Mouse (Mus musculus) testis, adult 2 months (tissue): ENCODE results near the gene Mymk. TPM values are rescaled to one million over a fixed set of nuclear protein-coding genes. Genes with fewer than 3 reads are reported as not detected.

Experiments
- H3K27ac ChIP-seq: fragments of 200-500 bp; 2 replicates; pipeline ENCODE4 v1.5.1; 2012; ENCODE audit warnings: low read depth, low read length; ENCODE audit not compliant: control insufficient read depth, insufficient read depth
- H3K27me3 ChIP-seq: fragments of 200-500 bp; 2 replicates; pipeline ENCODE4 v1.6.1; 2012; ENCODE audit warnings: mild to moderate bottlenecking, low read length, moderate library complexity; ENCODE audit not compliant: control insufficient read depth, insufficient read depth
- H3K36me3 ChIP-seq: fragments of 200-500 bp; 2 replicates; pipeline ENCODE4 v1.6.1; 2012; ENCODE audit warnings: mild to moderate bottlenecking, low read length; ENCODE audit not compliant: control insufficient read depth, insufficient read depth
- H3K4me1 ChIP-seq: fragments of 200-500 bp; 2 replicates; pipeline ENCODE4 v1.6.1; 2012; ENCODE audit warnings: low read length; ENCODE audit not compliant: control insufficient read depth, insufficient read depth
- H3K4me3 ChIP-seq: fragments of 200-500 bp; 2 replicates; pipeline ENCODE4 v1.5.1; 2012; ENCODE audit warnings: low read depth, mild to moderate bottlenecking, low read length, moderate library complexity, mixed read lengths; ENCODE audit not compliant: control insufficient read depth
- CTCF ChIP-seq: fragments of 200-500 bp; IDR thresholded peaks from 2 replicates; pipeline ENCODE4 v1.5.1; 2012; ENCODE audit warnings: low read depth, mild to moderate bottlenecking, inconsistent platforms, low read length, moderate library complexity; ENCODE audit not compliant: control insufficient read depth, insufficient read depth, insufficient replicate concordance
- POLR2A ChIP-seq: fragments of 200-500 bp; IDR thresholded peaks from 2 replicates; pipeline ENCODE4 v1.6.1; 2012; ENCODE audit warnings: low read depth, mild to moderate bottlenecking, inconsistent platforms, low read length, moderate library complexity; ENCODE audit not compliant: control insufficient read depth
- polyA plus RNA-seq: library from polyadenylated mRNA; depleted of rRNA; stranded (reverse); fragments of >200 nt; gene quantifications from 2 replicates; pipeline ENCODE4 v1.2.3, GENCODE M21; 2012

The Mymk gene
- polyA plus RNA-seq, 1 experiment: not detected

DNA sequence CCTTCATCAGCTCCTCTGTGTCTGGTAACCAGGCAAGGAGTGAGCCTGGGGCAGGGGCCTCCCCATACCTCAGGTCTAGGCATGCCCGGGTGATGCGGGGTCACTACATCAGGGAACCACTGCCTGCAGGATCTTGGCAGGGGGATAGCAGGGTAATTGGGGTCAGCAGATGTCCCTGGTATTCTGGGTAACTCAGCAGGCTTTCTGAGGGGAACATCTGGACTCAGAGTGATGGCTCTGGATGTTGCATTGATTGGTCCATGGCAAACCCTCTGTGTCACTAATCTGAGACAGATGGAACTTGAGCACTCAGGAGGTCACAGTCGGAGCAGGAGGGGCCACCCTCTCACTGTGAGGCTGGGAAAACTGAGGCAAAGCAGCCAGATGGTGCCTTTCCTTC lies 34.8 kb upstream of the Mymk start:
- Histone ChIP-seq H3K27ac (no peak overlapping the region), H3K27me3 (no peaks in the 10 kb centered on the region), H3K4me3 (no peak overlapping the region), H3K36me3 (no peaks in the 10 kb centered on the region), H3K4me1 (no peaks in the 10 kb centered on the region)
- TF ChIP-seq CTCF (no peak), POLR2A (no peak)

- TF ChIP-seq POLR2A (no peak), CTCF (no peak)
- Histone ChIP-seq H3K4me3 (no peak overlapping the region), H3K27me3 (no peaks in the 10 kb centered on the region), H3K4me1 (no peaks in the 10 kb centered on the region), H3K27ac (no peak overlapping the region), H3K36me3 (no peaks in the 10 kb centered on the region)
These were observed 31.6 kb upstream of the Mymk start for GRCm38 (mm10) chr2:27103554-27103953.

DNA sequence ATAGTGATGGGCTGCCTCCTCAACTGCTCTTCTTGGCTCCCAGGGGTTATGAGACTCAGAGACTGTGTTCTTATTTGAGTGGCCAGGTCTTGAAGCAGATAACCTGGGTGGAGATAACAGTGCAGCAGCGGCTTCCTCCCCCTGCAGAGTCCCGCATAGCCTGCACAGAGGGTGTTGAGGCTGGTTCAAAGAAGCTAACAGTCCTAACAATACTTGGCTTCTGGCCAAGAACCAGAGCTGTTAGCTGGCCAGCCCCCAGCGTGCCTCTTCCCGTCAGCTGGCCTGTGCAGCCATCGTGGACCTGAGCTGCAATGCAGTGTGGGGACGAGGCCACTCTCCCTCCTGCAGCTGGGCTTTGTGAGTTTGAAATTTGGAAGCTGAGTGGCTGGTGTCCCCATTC lies 25.8 kb upstream of the Mymk start:
- Histone ChIP-seq H3K27ac (no peak overlapping the region), H3K4me3 (no peak overlapping the region), H3K36me3 (no peaks in the 10 kb centered on the region), H3K4me1 (no peaks in the 10 kb centered on the region), H3K27me3 (no peaks in the 10 kb centered on the region)
- TF ChIP-seq CTCF (no peak), POLR2A (no peak)

DNA sequence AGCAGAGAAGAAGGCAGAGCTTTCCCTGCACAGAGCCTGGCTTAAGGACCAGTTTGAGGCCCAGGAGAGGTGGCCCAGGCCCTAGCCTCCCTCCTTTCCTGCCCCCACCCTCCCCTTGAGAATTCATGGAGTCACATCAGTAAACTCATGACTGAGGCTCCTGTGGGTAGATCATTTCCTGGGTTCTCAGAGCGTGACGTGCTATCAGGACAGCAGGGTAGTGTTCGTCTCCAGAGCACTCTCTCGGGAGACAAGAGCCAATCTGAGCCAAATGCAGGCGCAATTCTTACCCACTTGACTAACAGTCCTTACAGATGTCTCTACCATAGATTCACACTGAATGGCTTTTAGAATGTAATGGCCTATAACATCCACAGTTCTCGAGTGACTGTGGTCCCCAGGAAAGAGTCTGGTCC lies 25.3 kb upstream of the Mymk start:
- no peak overlapping the region for H3K4me3 ChIP-seq
- H3K27me3 ChIP-seq: no peaks in the 10 kb centered on the region
- no peak overlapping the region for H3K27ac ChIP-seq
- no peaks in the 10 kb centered on the region for H3K4me1 ChIP-seq
- TF ChIP-seq POLR2A (no peak), CTCF (no peak)
- no peaks in the 10 kb centered on the region for H3K36me3 ChIP-seq

DNA sequence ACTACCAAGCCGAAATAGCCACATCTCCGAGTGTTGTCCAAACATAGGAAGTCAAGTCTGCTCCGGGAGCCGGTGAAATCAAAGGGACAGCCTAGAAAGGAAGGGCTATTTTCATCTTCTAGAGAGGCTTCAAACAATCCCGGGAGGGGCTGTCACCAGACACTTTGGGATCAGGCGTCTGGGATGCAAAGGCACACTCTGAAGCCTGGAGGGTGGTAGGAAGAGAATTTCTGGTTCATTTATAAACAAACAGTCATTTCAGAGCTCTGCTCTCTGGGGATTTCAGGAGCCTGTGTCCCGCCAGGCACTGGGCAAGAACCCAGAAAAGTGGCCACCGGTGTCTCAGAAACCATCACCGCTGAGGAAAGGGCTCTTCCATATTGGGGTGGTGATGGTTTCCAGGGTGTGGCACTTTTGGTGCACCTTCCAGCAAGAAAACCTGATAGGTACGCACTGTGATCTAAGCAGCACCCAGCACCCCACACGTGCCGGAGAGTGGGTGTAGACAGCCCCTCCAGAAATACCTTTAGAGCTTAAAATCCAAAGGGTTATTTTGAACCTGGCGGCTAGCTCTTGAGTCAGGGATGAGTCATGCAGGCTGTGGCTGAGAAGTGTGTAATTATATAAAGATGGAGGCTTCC lies 24.5 kb upstream of the Mymk start:
- no peaks in the 10 kb centered on the region for H3K36me3 ChIP-seq
- no peak for TF ChIP-seq POLR2A
- no peak for TF ChIP-seq CTCF
- H3K4me1 ChIP-seq: no peaks in the 10 kb centered on the region
- H3K27ac ChIP-seq: no peak overlapping the region
- H3K27me3 ChIP-seq: no peaks in the 10 kb centered on the region
- no peak overlapping the region for H3K4me3 ChIP-seq

- H3K27ac ChIP-seq: no peak overlapping the region
- H3K36me3 ChIP-seq: no peaks in the 10 kb centered on the region
- TF ChIP-seq POLR2A: no peak
- no peak for TF ChIP-seq CTCF
- no peak overlapping the region for H3K4me3 ChIP-seq
- H3K4me1 ChIP-seq: no peaks in the 10 kb centered on the region
- H3K27me3 ChIP-seq: no peaks in the 10 kb centered on the region
These were observed 23.2 kb upstream of the Mymk start for GRCm38 (mm10) chr2:27095178-27095577.

DNA sequence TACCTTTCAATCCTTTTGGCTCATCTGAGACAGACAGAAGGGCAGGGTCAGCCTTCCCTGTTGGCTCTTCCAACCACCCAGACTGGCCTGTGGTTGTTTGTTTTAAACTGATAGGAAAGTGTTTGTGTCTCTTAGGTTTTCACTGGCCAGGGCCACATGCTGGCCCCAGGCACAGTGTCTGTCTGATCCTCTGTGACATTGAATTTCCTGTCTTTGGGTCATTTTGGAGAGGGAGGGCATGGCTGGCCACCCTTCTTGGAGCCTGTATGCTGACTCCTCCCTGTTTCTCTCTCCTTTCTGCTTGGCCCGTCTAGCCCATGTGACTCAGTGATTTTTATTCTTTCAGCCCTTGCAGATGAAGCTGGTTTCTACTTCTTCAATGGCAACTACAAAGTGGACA lies 17.3 kb upstream of the Mymk start:
- Histone ChIP-seq H3K27ac (no peak overlapping the region), H3K36me3 (no peaks in the 10 kb centered on the region), H3K4me1 (no peaks in the 10 kb centered on the region), H3K27me3 (no peaks in the 10 kb centered on the region), H3K4me3 (no peak overlapping the region)
- TF ChIP-seq POLR2A (no peak), CTCF (no peak)
